9 mouse cellular contexts compared by ENCODE assay signal in genomic region chr6:47395465-47396337, GRCm38 (mm10). TPM values are rescaled to one million over a fixed set of nuclear protein-coding genes. Genes with fewer than 3 reads are reported as not detected.
DNase-seq lines count a peak whose midpoint lies in the region; ATAC-seq lines count a peak whose summit lies in the region.
"Had no signal": no experiment of that assay in that cellular context is flagged by ENCODE, and none has a peak within 500 bp of the region (broad histone marks: within the 10 kb centered on the region; RNA-seq: fewer than 3 reads in every experiment).

No protein-coding gene starts in this region.

- ATAC-seq in kidney, embryonic 15.5 days (replicated peaks; ENCODE audit: low FRiP score) = peak; percentile 86
- no peak for ATAC-seq in forebrain, embryonic 16.5 days

- no peak overlapping the region for H3K4me3 ChIP-seq in kidney, embryonic 15.5 days (replicated peaks)
- no peak overlapping the region for H3K4me3 ChIP-seq in forebrain, embryonic 16.5 days (replicated peaks; ENCODE audit: low read length)
- H3K4me3 ChIP-seq: heart, embryonic 15.5 days had no signal

- 37% methylated on average over 5 of the region's 5 CpGs for WGBS in kidney, embryonic 15.5 days
- 35% methylated on average over 5 of the region's 5 CpGs for WGBS in forebrain, embryonic 16.5 days

- no peaks in the 10 kb centered on the region for H3K27me3 ChIP-seq in kidney, embryonic 15.5 days
- H3K27me3 ChIP-seq in forebrain, embryonic 16.5 days (replicated peaks; ENCODE audit: control insufficient read depth, insufficient read depth, low read length) = no peaks in the 10 kb centered on the region
- H3K27me3 ChIP-seq: heart, embryonic 15.5 days had no signal

- no peaks in the 10 kb centered on the region for H3K9me3 ChIP-seq in kidney, embryonic 15.5 days (replicated peaks)
- no peaks in the 10 kb centered on the region for H3K9me3 ChIP-seq in forebrain, embryonic 16.5 days (ENCODE audit: control insufficient read depth, low read length)
- H3K9me3 ChIP-seq: heart, embryonic 15.5 days had no signal

- H3K9ac ChIP-seq in kidney, embryonic 15.5 days = no peak overlapping the region
- H3K9ac ChIP-seq in forebrain, embryonic 16.5 days (replicated peaks; ENCODE audit: low read depth, low read length) = no peak overlapping the region
- H3K9ac ChIP-seq: heart, embryonic 15.5 days had no signal

- H3K36me3 ChIP-seq in kidney, embryonic 15.5 days = no peaks in the 10 kb centered on the region
- no peaks in the 10 kb centered on the region for H3K36me3 ChIP-seq in forebrain, embryonic 16.5 days (ENCODE audit: control insufficient read depth, insufficient read depth)
- H3K36me3 ChIP-seq: heart, embryonic 15.5 days had no signal

- no peak overlapping the region for H3K4me2 ChIP-seq in kidney, embryonic 15.5 days
- H3K4me2 ChIP-seq in forebrain, embryonic 16.5 days (ENCODE audit: low read length) = no peak overlapping the region
- H3K4me2 ChIP-seq: heart, embryonic 15.5 days had no signal

- H3K27ac ChIP-seq in kidney, embryonic 15.5 days = 0 out of 2 replicates have a peak overlapping the region, but pooled peaks have one; percentile 34
- no peak overlapping the region for H3K27ac ChIP-seq in forebrain, embryonic 16.5 days (ENCODE audit: low read length)
- H3K27ac ChIP-seq: heart, embryonic 15.5 days had no signal

- DNase-seq in cerebellum, adult 11-12 months = peak; percentile 17
- DNase-seq in cerebellum, postnatal 4 days (ENCODE audit: low spot score in 2 of 2) = no peak
- peak; percentile 27 for DNase-seq in urinary bladder, postnatal 25 days (ENCODE audit: low spot score)
- DNase-seq in urinary bladder, postnatal 10 days (ENCODE audit: low spot score) = no peak
- peak; percentile 54 for DNase-seq in embryo, embryonic 10.5 days (ENCODE audit: low spot score)
- DNase-seq in retina, embryonic 14.5 days (ENCODE audit: low spot score) = peak; percentile 58

- peaks cover 11% of the 10 kb centered on the region for H3K4me1 ChIP-seq in kidney, embryonic 15.5 days
- H3K4me1 ChIP-seq in forebrain, embryonic 16.5 days (replicated peaks; ENCODE audit: control insufficient read depth, insufficient read depth, low read length) = peaks cover 10% of the 10 kb centered on the region
- H3K4me1 ChIP-seq: heart, embryonic 15.5 days had no signal

RNA-seq across cellular contexts. Expression of gene Cul1, which starts 57.5 kb away (rescaled TPM):
- polyA plus RNA-seq in kidney, embryonic 15.5 days (2015; fragmentation: Nextera tagmentation; extraction: Ambion mirVana) = 140 and 143 TPM in 2 replicates
- 168 and 188 TPM in 2 replicates for polyA plus RNA-seq in forebrain, embryonic 16.5 days (2015; fragmentation: Nextera tagmentation; extraction: Ambion mirVana)

Comparison
In these comparisons a context has a peak if more than half of its experiments do, and no peak if none do; other contexts are left out.
1. DNase-seq: peak in cerebellum, adult 11-12 months (single experiment), urinary bladder, postnatal 25 days (single experiment), embryo, embryonic 10.5 days (single experiment) and retina, embryonic 14.5 days (single experiment); none in cerebellum, postnatal 4 days (0 of 2) and urinary bladder, postnatal 10 days (single experiment).